Mouse (Mus musculus): Measurements from ENCODE around the gene Ces3b. TPM values are rescaled to one million over a fixed set of nuclear protein-coding genes. Genes with fewer than 3 reads are reported as not detected.
"Not testable (repeated sequence)": the region's sequence is repeated elsewhere in the genome, so short reads cannot be mapped to it uniquely, and the experiment has no call there.

Ces3b gene
- polyA plus RNA-seq (2015; fragmentation: Nextera tagmentation; extraction: Ambion mirVana) = not detected in 2 replicates

- H3K9ac ChIP-seq (replicated peaks; ENCODE audit: low read depth, low read length) = no peak within 1 kb of the TSS
- no peak for ATAC-seq
- no peaks in the 10 kb centered on the region for H3K4me1 ChIP-seq (replicated peaks; ENCODE audit: control insufficient read depth, insufficient read depth, low read length)
- H3K27me3 ChIP-seq (replicated peaks; ENCODE audit: control insufficient read depth, insufficient read depth, low read length) = no peaks in the 10 kb centered on the region
- no peak within 1 kb of the TSS for H3K4me3 ChIP-seq (replicated peaks; ENCODE audit: low read length)
- WGBS = 81% methylated on average over 7 of the region's 7 CpGs
- H3K9me3 ChIP-seq (ENCODE audit: control insufficient read depth, low read length) = no peaks in the 10 kb centered on the region
- no peaks in the 10 kb centered on the region for H3K36me3 ChIP-seq (ENCODE audit: control insufficient read depth, insufficient read depth)
- H3K27ac ChIP-seq (ENCODE audit: low read length) = no peak within 1 kb of the TSS
- H3K4me2 ChIP-seq (ENCODE audit: low read length) = no peak within 1 kb of the TSS
Observed at GRCm38 (mm10) chr8:105083449-105084050, at the start of gene Ces3b. Gene Ces3b, plus strand, starts transcription at chr8:105083753.

- ATAC-seq = no peak
- no peak overlapping the region for H3K4me2 ChIP-seq (ENCODE audit: low read length)
- H3K27me3 ChIP-seq (replicated peaks; ENCODE audit: control insufficient read depth, insufficient read depth, low read length) = no peaks in the 10 kb centered on the region
- no peak overlapping the region for H3K27ac ChIP-seq (ENCODE audit: low read length)
- H3K4me3 ChIP-seq (replicated peaks; ENCODE audit: low read length) = no peak overlapping the region
- 80% methylated on average over 1 of the region's 1 CpGs for WGBS
- no peak overlapping the region for H3K9ac ChIP-seq (replicated peaks; ENCODE audit: low read depth, low read length)
- H3K9me3 ChIP-seq (ENCODE audit: control insufficient read depth, low read length) = no peaks in the 10 kb centered on the region
- H3K4me1 ChIP-seq (replicated peaks; ENCODE audit: control insufficient read depth, insufficient read depth, low read length) = no peaks in the 10 kb centered on the region
- H3K36me3 ChIP-seq (ENCODE audit: control insufficient read depth, insufficient read depth) = no peaks in the 10 kb centered on the region
Observed at GRCm38 (mm10) chr8:105043510-105043909, 40.0 kb upstream of the Ces3b start.

GRCm38 (mm10) chr8:105045824-105046401 is 37.6 kb upstream of the Ces3b start:
- Histone ChIP-seq H3K27me3 (replicated peaks; ENCODE audit: control insufficient read depth, insufficient read depth, low read length) (no peaks in the 10 kb centered on the region), H3K36me3 (ENCODE audit: control insufficient read depth, insufficient read depth) (no peaks in the 10 kb centered on the region), H3K9me3 (ENCODE audit: control insufficient read depth, low read length) (no peaks in the 10 kb centered on the region), H3K27ac (ENCODE audit: low read length) (no peak overlapping the region), H3K9ac (replicated peaks; ENCODE audit: low read depth, low read length) (no peak overlapping the region), H3K4me1 (replicated peaks; ENCODE audit: control insufficient read depth, insufficient read depth, low read length) (no peaks in the 10 kb centered on the region), H3K4me2 (ENCODE audit: low read length) (no peak overlapping the region), H3K4me3 (replicated peaks; ENCODE audit: low read length) (no peak overlapping the region)
- WGBS = 88% methylated on average over 3 of the region's 3 CpGs
- ATAC-seq = no peak

GRCm38 (mm10) chr8:105048371-105048854 is 35.1 kb upstream of the Ces3b start, which contains the start of gene Ces3a:
Gene Ces3a, plus strand, starts transcription at chr8:105048601.
- Histone ChIP-seq H3K9ac (replicated peaks; ENCODE audit: low read depth, low read length) (no peak within 1 kb of the TSS), H3K9me3 (ENCODE audit: control insufficient read depth, low read length) (no peaks in the 10 kb centered on the region), H3K4me3 (replicated peaks; ENCODE audit: low read length) (no peak within 1 kb of the TSS), H3K4me1 (replicated peaks; ENCODE audit: control insufficient read depth, insufficient read depth, low read length) (no peaks in the 10 kb centered on the region), H3K27me3 (replicated peaks; ENCODE audit: control insufficient read depth, insufficient read depth, low read length) (no peaks in the 10 kb centered on the region), H3K27ac (ENCODE audit: low read length) (no peak within 1 kb of the TSS), H3K36me3 (ENCODE audit: control insufficient read depth, insufficient read depth) (no peaks in the 10 kb centered on the region), H3K4me2 (ENCODE audit: low read length) (no peak within 1 kb of the TSS)
- WGBS = 88% methylated on average over 3 of the region's 3 CpGs
- no peak for ATAC-seq

GRCm38 (mm10) chr8:105056211-105056610 is 27.3 kb upstream of the Ces3b start:
- Histone ChIP-seq H3K27ac (ENCODE audit: low read length) (no peak overlapping the region), H3K4me3 (replicated peaks; ENCODE audit: low read length) (no peak overlapping the region), H3K36me3 (ENCODE audit: control insufficient read depth, insufficient read depth) (no peaks in the 10 kb centered on the region), H3K4me1 (replicated peaks; ENCODE audit: control insufficient read depth, insufficient read depth, low read length) (no peaks in the 10 kb centered on the region), H3K9ac (replicated peaks; ENCODE audit: low read depth, low read length) (no peak overlapping the region), H3K4me2 (ENCODE audit: low read length) (no peak overlapping the region), H3K9me3 (ENCODE audit: control insufficient read depth, low read length) (no peaks in the 10 kb centered on the region), H3K27me3 (replicated peaks; ENCODE audit: control insufficient read depth, insufficient read depth, low read length) (no peaks in the 10 kb centered on the region)
- ATAC-seq = no peak
- 92% methylated on average over 4 of the region's 4 CpGs for WGBS

GRCm38 (mm10) chr8:105060056-105060455 is 23.5 kb upstream of the Ces3b start:
- no peak overlapping the region for H3K27ac ChIP-seq (ENCODE audit: low read length)
- no peak overlapping the region for H3K9ac ChIP-seq (replicated peaks; ENCODE audit: low read depth, low read length)
- H3K27me3 ChIP-seq (replicated peaks; ENCODE audit: control insufficient read depth, insufficient read depth, low read length) = no peaks in the 10 kb centered on the region
- H3K4me1 ChIP-seq (replicated peaks; ENCODE audit: control insufficient read depth, insufficient read depth, low read length) = no peaks in the 10 kb centered on the region
- H3K4me3 ChIP-seq (replicated peaks; ENCODE audit: low read length) = no peak overlapping the region
- H3K36me3 ChIP-seq (ENCODE audit: control insufficient read depth, insufficient read depth) = no peaks in the 10 kb centered on the region
- ATAC-seq = no peak
- H3K4me2 ChIP-seq (ENCODE audit: low read length) = no peak overlapping the region
- no peaks in the 10 kb centered on the region for H3K9me3 ChIP-seq (ENCODE audit: control insufficient read depth, low read length)

GRCm38 (mm10) chr8:105066761-105067160 is 16.8 kb upstream of the Ces3b start:
- H3K9me3 ChIP-seq (ENCODE audit: control insufficient read depth, low read length) = no peaks in the 10 kb centered on the region
- no peaks in the 10 kb centered on the region for H3K4me1 ChIP-seq (replicated peaks; ENCODE audit: control insufficient read depth, insufficient read depth, low read length)
- no peak overlapping the region for H3K9ac ChIP-seq (replicated peaks; ENCODE audit: low read depth, low read length)
- 0% methylated on average over 1 of the region's 1 CpGs for WGBS
- H3K27me3 ChIP-seq (replicated peaks; ENCODE audit: control insufficient read depth, insufficient read depth, low read length) = no peaks in the 10 kb centered on the region
- H3K36me3 ChIP-seq (ENCODE audit: control insufficient read depth, insufficient read depth) = no peaks in the 10 kb centered on the region
- H3K4me2 ChIP-seq (ENCODE audit: low read length) = no peak overlapping the region
- H3K27ac ChIP-seq (ENCODE audit: low read length) = no peak overlapping the region
- ATAC-seq = peak; percentile 43; the same call in 1 of the 2 replicates
- no peak overlapping the region for H3K4me3 ChIP-seq (replicated peaks; ENCODE audit: low read length)

- WGBS = 75% methylated on average over 7 of the region's 7 CpGs
- not testable (repeated sequence) for H3K4me3 ChIP-seq (replicated peaks; ENCODE audit: low read length)
Observed at GRCm38 (mm10) chr8:105067905-105068304, 15.6 kb upstream of the Ces3b start.

GRCm38 (mm10) chr8:105068971-105069370 is 14.6 kb upstream of the Ces3b start:
- Histone ChIP-seq H3K4me1 (replicated peaks; ENCODE audit: control insufficient read depth, insufficient read depth, low read length) (no peaks in the 10 kb centered on the region), H3K27ac (ENCODE audit: low read length) (no peak overlapping the region), H3K27me3 (replicated peaks; ENCODE audit: control insufficient read depth, insufficient read depth, low read length) (no peaks in the 10 kb centered on the region), H3K9ac (replicated peaks; ENCODE audit: low read depth, low read length) (no peak overlapping the region), H3K9me3 (ENCODE audit: control insufficient read depth, low read length) (no peaks in the 10 kb centered on the region), H3K4me3 (replicated peaks; ENCODE audit: low read length) (no peak overlapping the region), H3K4me2 (ENCODE audit: low read length) (no peak overlapping the region), H3K36me3 (ENCODE audit: control insufficient read depth, insufficient read depth) (no peaks in the 10 kb centered on the region)
- ATAC-seq = no peak

More at GRCm38 (mm10) chr8:105067905-105068304, 15.6 kb upstream of the Ces3b start:
- H3K27me3 ChIP-seq (replicated peaks; ENCODE audit: control insufficient read depth, insufficient read depth, low read length); H3K36me3 ChIP-seq (ENCODE audit: control insufficient read depth, insufficient read depth); ATAC-seq; H3K4me1 ChIP-seq (replicated peaks; ENCODE audit: control insufficient read depth, insufficient read depth, low read length); H3K27ac ChIP-seq (ENCODE audit: low read length); H3K9me3 ChIP-seq (ENCODE audit: control insufficient read depth, low read length); H3K9ac ChIP-seq (replicated peaks; ENCODE audit: low read depth, low read length); H3K4me2 ChIP-seq (ENCODE audit: low read length): not testable (repeated sequence)

Measured in forebrain, embryonic 16.5 days (tissue).